Mouse (Mus musculus) cerebellum, adult 9-10 months (tissue): ENCODE measurements around the gene Cntfr.

Source experiments
- DNase-seq: peaks from one replicate; pipeline ENCODE4 v3.0.0; 2022

The Cntfr gene

GRCm38 (mm10) chr4:41641199-41641822 lies 55.6 kb downstream of the Cntfr start:
- peak; percentile 67 for DNase-seq

- peak; percentile 95 for DNase-seq
These were observed 56.9 kb downstream of the Cntfr start, which contains the start of gene Enho for GRCm38 (mm10) chr4:41639913-41640507. Gene Enho (minus strand): TSS chr4:41640324.

DNA sequence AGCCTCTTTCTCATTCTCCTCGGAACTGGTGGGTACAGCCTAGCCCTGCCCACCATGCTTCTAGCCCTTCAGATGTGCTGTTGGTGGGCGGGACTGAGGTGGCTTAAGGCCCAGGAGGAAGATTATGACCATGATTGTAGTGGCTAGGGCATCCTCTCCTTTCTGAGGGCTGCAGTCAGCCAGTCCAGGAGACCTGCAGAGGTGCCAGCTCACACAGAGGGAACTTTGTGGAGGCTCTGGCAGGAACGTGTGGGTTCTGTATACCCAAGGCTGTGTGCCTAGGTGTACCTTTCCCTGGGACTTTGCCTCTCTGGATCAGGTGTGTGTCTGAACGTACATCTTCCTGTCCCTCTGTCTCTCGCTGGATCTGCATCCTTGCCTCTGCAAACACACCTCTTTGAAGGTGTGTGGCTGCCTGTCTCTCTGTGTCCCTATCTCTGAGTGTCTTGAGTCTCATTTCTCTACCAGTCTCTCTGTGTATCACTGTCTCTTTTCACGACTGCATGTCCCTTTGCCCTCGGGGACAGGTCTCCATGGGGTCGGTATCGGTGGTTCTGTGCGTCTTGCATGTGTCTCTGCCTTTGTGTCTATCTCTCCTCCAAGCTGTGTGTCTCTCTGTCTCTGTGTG lies 57.6 kb downstream of the Cntfr start:
- DNase-seq, result peak; percentile 77

GRCm38 (mm10) chr4:41638828-41639213 lies 58.1 kb downstream of the Cntfr start:
- peak; percentile 73 for DNase-seq

DNA sequence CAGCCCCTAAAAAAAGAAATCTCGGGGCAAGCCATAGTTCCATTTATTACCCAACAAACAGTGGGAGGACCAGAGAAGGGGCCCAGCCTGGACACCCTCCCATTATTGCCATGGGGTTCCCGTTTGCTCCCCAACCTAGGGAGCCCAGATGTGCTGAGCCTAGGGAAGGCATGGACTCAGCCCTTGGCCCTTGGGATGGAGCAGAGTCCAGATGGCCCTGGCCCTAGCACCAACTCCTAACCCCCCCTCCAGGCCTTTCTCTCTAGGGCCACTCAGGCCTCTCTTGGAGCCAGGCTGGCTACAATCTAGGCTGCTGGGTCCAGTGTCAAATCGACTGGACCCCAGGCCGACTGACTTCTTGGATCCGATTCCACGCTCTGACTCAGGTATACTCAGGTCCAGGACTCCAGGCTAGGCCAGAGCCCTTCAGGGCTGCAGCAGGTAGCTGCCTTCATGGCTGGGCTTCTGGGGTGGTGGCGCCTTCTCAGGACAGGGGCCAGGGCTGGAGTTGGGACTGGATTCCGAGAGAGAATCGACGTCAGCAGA lies 58.6 kb downstream of the Cntfr start:
- peak; percentile 59 for DNase-seq

- peak; percentile 92 for DNase-seq
These were observed 59.8 kb downstream of the Cntfr start for GRCm38 (mm10) chr4:41636882-41637635.

- no peak for DNase-seq
These were observed 60.5 kb downstream of the Cntfr start for GRCm38 (mm10) chr4:41636366-41636765.

- no peak for DNase-seq
These were observed 61.0 kb downstream of the Cntfr start for GRCm38 (mm10) chr4:41635906-41636305.

DNA sequence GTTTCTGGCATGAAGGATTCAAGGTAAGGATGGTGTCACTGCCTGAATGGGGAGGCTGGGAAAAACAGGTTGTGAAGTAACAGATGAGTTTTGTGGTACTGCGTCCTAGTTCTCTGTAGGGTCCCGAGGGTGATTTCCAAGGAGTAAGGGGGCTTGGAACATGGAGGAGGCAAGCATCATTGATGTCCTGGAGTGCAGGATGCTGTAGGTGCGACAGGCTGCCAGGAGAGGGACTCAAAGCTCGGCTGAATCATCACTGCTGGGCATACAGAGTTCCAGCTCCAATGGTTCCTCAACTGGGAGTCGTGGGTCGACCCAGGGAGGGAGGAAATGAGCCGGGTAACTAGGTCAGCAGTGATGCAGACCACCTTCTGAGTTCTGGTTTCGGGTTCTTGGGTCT lies 61.7 kb downstream of the Cntfr start:
- no peak for DNase-seq

DNA sequence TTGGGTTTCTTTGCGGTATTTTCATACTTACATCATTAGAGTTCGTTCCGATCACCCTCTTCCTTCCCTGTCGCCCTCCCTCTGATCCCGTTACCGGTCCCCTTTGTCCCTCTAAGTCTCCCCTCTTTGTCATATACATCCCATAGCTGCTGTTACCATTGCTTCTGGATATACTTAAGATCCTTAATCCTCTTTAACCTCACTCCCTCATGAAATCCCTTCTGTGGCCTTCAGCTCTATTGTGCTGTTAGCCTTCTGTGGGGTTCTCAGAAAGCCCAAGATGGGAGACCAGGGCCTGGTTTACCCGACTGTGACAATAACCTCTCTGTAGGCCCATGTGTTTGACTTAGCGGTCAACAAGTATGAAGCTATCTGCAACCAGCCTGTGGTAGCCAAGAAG lies 62.3 kb downstream of the Cntfr start:
- DNase-seq, result no peak

GRCm38 (mm10) chr4:41633001-41633400 lies 63.9 kb downstream of the Cntfr start:
- no peak for DNase-seq

DNA sequence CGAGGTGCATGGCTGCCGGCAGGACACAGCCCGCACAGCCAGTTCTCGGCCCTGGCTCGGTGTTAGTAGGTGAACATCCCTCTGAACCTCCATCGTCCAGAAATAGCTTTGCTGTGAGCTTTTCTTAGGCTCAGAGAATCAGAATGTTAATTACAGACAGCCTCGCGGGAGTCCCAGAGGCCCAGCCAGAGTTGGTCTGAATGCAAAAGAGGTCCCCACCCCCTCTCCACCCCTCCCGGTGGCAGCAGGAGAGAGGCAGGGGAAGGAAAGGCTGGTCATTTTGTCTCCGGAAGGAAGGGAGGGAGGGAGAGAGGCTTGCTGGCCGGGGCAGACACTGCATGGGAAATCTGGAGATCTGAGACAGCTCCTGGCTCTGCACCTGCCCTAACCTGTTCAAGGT lies 65.5 kb downstream of the Cntfr start:
- peak; percentile 71 for DNase-seq

GRCm38 (mm10) chr4:41630196-41630595 lies 66.7 kb downstream of the Cntfr start:
- DNase-seq, result no peak

GRCm38 (mm10) chr4:41628202-41628927 lies 68.5 kb downstream of the Cntfr start:
- DNase-seq, result no peak

DNA sequence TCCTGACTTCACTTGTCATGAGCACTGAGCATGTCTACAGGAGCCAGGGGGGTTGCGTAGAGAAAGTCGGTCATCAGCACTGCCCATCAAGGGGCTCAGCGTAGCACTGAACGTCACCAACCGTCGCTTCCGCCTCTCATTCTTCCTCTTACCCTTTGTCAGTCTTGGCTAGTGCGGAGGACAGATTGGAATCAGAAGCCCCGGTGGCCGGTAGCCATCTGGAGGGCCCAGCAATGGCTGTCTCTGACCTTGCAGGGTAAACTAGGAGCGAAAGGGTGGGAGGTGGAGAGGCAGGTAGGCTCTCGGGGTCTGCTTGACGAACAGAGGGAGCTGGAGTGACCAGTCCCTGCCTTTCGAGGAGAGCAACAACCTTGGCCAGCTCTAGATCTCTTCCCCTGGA lies 74.8 kb downstream of the Cntfr start:
- DNase-seq, result no peak

DNA sequence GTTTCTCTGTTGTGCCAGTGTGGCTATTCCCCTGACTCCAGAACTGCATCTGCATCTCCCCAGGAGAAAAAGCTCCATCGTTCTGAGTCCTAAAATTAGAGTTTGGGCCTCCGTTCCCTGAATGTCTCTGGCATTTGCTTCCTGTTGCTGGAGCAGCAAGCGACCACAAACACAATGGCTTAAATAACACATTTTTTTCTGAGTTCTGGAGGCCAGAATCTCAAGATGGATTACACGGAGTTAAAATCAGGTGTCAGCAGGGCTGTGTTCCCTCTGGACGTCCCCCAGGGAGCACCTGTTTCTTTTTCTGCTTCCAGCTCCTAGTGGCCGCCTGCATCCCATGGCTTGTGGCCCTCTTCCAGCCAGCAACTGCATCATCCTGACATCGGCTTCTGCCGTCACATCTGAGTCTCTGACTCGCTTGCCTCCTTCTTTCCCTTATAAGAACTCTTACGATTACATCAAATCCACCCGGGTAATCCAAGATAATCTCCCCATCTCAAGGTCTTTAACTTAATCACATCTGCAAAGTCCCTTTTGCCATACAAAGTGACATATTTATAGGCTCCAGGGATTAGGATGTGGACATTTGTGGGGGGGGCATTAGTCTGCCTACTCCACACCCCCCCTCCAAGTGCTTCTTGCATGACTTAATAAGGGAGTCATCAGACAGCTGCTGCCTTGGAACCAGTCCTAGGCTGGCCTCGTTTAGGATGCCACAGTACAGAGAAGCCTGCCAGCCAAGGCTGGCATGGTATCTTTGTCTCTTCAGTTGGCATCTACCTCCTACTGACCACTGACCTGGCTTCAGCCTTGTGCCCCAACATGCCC lies 77.8 kb downstream of the Cntfr start:
- peak; percentile 96 for DNase-seq

DNA sequence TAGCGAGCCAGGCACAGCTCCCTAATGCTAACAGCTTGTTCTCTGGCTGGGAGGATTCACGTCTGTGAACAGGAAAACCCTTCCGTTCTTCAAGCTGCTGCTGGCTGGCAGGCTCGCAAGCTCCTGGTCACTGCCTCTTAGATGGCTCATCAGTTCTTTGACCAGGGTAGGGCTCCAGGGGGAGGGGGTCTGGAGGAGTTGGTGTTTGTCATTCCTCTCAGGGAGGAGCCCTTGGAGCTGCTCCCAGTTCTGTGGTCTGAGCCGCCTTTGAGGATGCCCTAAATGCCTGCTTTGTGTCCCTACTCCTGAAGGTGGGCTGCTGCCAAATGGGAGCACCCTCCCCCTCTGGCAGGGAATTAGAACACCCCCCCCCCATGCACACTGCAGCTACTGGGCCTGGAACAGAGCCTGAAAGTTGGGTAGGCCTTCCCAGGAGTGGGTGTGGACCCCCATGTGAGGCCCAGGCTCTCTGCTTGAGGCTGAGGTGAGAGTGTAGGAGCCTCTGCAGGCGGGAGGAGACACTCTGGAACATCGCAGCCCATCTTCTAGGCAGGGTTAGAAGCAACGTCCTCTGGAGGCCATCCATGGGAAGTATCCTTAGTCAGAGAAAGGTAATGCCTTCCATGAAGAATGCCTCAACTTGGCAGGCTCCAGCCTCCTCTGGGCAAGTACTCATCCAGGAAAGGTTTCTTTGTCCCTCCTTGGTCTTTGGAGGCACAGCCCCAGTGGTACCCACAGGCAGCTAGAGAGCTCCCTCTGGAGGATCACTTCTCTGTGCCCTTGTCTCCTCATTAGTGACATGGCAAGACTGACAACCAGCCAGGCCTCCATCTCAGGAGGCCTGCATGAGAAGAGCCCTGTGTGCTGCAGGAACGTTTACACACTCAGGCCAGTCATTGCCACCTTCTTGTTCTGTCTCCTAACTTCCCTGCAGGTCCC lies 81.0 kb downstream of the Cntfr start:
- DNase-seq, result peak; percentile 74

DNA sequence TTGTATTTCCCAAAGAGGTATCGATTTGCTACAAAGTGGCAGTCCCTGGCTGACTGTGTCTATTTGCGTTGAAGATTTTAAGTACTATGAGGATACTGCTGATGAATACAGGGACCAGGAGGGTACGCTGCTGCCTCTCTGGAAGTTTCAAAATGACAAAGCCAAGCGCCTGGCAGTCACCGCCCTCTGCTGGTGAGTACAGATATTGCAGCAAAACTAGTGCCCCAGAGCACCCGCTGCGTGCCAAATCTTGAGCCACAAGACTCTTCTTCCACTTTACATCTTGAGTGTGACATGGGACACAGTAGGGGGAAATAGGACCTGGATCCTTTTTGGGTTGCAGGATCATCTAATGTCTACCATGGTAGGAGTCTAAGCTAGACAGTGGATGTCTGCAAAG lies 82.7 kb downstream of the Cntfr start:
- peak; percentile 91 for DNase-seq

DNA sequence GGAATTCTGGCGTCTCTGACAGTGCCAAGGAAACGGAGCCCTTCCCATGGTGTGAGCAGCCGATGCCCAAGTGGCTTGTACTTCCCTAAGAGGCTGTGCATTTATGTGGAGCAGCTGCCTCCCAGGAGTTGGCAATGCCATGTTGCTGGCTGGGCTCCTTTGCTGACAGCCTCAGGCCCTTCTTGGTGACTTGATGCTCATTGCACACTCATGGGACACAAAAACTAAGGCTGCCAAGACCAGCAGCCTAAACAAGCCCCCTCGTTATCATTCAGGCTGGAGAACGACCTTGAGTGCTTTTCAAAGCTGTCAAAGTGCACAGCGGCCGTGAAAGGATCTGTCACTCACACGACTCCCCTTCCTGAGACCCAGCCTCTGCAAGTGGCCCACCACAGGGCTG lies 84.7 kb downstream of the Cntfr start:
- DNase-seq, result peak; percentile 31

GRCm38 (mm10) chr4:41610594-41610980 lies 86.3 kb downstream of the Cntfr start:
- no peak for DNase-seq
